Comparison of ENCODE assay signal across 7 mouse cellular contexts in the genomic region with DNA sequence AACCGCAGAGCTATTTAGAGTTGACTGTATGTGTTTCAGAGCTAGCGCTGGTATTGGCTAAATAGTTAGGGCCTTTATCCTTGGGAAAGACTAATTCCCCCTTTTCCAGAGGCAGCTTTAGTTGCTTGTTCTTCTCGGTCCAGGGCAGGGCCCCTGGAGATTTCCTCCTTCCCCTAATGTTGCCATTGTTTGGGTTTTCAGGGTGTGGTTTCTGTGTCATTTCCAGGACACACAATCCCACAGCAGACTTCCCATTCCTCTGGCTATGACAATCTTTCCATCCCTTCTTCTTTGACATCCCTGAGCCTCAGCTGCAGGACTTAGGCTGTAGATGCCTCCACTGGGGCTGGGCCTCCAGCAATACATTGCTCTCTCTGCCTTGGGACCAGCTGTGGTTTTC.
"Had no signal": no experiment of that assay in that cellular context is flagged by ENCODE, and none has a peak within 500 bp of the region (broad histone marks: within the 10 kb centered on the region; RNA-seq: fewer than 3 reads in every experiment).

No protein-coding gene starts in this region.

- DNase-seq: kidney, postnatal 36 days; layer of hippocampus, adult 9-11 months; layer of hippocampus, postnatal 36 days; lung, embryonic 14.5 days; lung, postnatal 14 days; right cerebral cortex, postnatal 14 days; thymus, postnatal 36 days had no signal
